Comparison of ENCODE assay signal across 26 mouse cellular contexts in the genomic region with DNA sequence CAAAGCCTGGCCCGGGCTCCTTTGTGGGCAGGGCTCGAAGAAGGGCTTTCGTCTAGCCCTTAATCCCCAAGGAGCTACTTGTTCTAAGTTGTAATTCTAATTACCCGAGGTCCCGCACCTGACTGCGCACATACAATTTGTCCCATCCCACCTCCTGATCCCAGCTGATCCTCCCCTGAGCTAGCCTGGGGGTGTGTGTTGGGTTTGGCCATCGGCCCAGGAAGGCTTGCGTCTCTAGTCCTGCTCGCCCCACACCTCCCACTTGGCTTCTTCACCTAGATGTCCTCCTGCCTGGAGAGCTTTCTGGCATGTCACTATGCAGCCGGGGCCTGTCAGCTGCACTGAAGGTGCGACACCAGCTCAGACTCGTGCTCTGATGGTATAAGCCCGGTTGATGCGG. TPM values are rescaled to one million over a fixed set of nuclear protein-coding genes. Genes with fewer than 3 reads are reported as not detected.
DNase-seq lines count a peak whose midpoint lies in the region; ATAC-seq and TF ChIP-seq lines count a peak whose summit lies in the region.
"Had no signal": no experiment of that assay in that cellular context is flagged by ENCODE, and none has a peak within 500 bp of the region (broad histone marks: within the 10 kb centered on the region; RNA-seq: fewer than 3 reads in every experiment).

No protein-coding gene starts in this region.

- peaks cover 23% of the 10 kb centered on the region; the same call in 1 of the 2 replicates for H3K36me3 ChIP-seq in kidney, embryonic 14.5 days (ENCODE audit: control insufficient read depth, insufficient read depth, low read length)
- no peaks in the 10 kb centered on the region for H3K36me3 ChIP-seq in kidney, adult 2 months (ENCODE audit: control insufficient read depth, insufficient read depth, low read length)
- H3K36me3 ChIP-seq in kidney, embryonic 15.5 days = peaks cover 41% of the 10 kb centered on the region

- no peak overlapping the region for H3K9ac ChIP-seq in kidney, embryonic 14.5 days (ENCODE audit: low read depth, low read length)
- no peak overlapping the region for H3K9ac ChIP-seq in kidney, embryonic 15.5 days
- H3K9ac ChIP-seq: embryonic facial prominence, embryonic 12.5 days; forebrain, embryonic 12.5 days had no signal

- no peak overlapping the region for H3K4me2 ChIP-seq in kidney, embryonic 14.5 days (replicated peaks; ENCODE audit: low read depth, low read length)
- H3K4me2 ChIP-seq in kidney, embryonic 15.5 days = no peak overlapping the region
- H3K4me2 ChIP-seq: embryonic facial prominence, embryonic 12.5 days; forebrain, embryonic 12.5 days had no signal

- no peak overlapping the region for H3K27ac ChIP-seq in kidney, embryonic 14.5 days (ENCODE audit: low read depth, low read length)
- no peak overlapping the region for H3K27ac ChIP-seq in kidney, adult 2 months (ENCODE audit: insufficient read depth, low read depth, low read length)
- no peak overlapping the region for H3K27ac ChIP-seq in kidney, embryonic 15.5 days
- H3K27ac ChIP-seq: embryonic facial prominence, embryonic 10.5 days; embryonic facial prominence, embryonic 12.5 days; forebrain, embryonic 10.5 days; forebrain, embryonic 12.5 days had no signal

- no peak for TF ChIP-seq POLR2A in kidney, adult 2 months (IDR thresholded peaks at IDR 0.05; ENCODE audit: low read depth, low read length)

- DNase-seq in kidney, adult 11 months = peak; percentile 60
- DNase-seq in kidney, adult 2 months = peak; percentile 43
- DNase-seq in kidney, postnatal 36 days = peak; percentile 36 to 42
- no peak for DNase-seq in kidney, postnatal 14 days
- no peak for DNase-seq in layer of hippocampus, adult 11-12 months (ENCODE audit: low spot score)
- DNase-seq: adrenal gland, adult 8-10 months; adrenal gland, postnatal 14 days; adrenal gland, postnatal 36 days; B cell, adult 2 months; cerebellum, adult 11-12 months; cerebellum, adult 2 months; cerebellum, adult 9-10 months; cerebellum, postnatal 10 days; cerebellum, postnatal 25 days had no signal

- no peaks in the 10 kb centered on the region for H3K4me1 ChIP-seq in kidney, embryonic 14.5 days (ENCODE audit: control insufficient read depth, insufficient read depth, low read length)
- H3K4me1 ChIP-seq in kidney, adult 2 months (ENCODE audit: control insufficient read depth, insufficient read depth, low read length) = no peaks in the 10 kb centered on the region
- peaks cover 8% of the 10 kb centered on the region; the same call in 1 of the 2 replicates for H3K4me1 ChIP-seq in kidney, embryonic 15.5 days
- H3K4me1 ChIP-seq: embryonic facial prominence, embryonic 10.5 days; embryonic facial prominence, embryonic 12.5 days had no signal

- no peaks in the 10 kb centered on the region for H3K9me3 ChIP-seq in kidney, embryonic 14.5 days (ENCODE audit: control insufficient read depth, low read length)
- no peaks in the 10 kb centered on the region for H3K9me3 ChIP-seq in kidney, embryonic 15.5 days (replicated peaks)
- H3K9me3 ChIP-seq: embryonic facial prominence, embryonic 10.5 days; embryonic facial prominence, embryonic 12.5 days; forebrain, embryonic 10.5 days; forebrain, embryonic 12.5 days; G1E had no signal

- no peak for TF ChIP-seq CTCF in kidney, adult 2 months (conservative IDR thresholded peaks at IDR 0.05; ENCODE audit: insufficient read depth, insufficient read length, low read depth, low read length)

- ATAC-seq in kidney, embryonic 14.5 days (ENCODE audit: low FRiP score, low TSS enrichment) = no peak
- no peak for ATAC-seq in kidney, embryonic 15.5 days (replicated peaks; ENCODE audit: low FRiP score)
- ATAC-seq: activated CD4-positive, CD25-positive, alpha-beta regulatory T cell, adult 4 months; CD4-positive, CD25-positive, alpha-beta regulatory T cell, adult 4 months; forebrain, embryonic 14.5 days; Patski had no signal

- H3K4me3 ChIP-seq in kidney, embryonic 14.5 days (ENCODE audit: low read length) = no peak overlapping the region
- H3K4me3 ChIP-seq in kidney, adult 2 months (ENCODE audit: insufficient read depth, low read depth, low read length) = no peak overlapping the region
- no peak overlapping the region for H3K4me3 ChIP-seq in kidney, embryonic 15.5 days (replicated peaks)
- H3K4me3 ChIP-seq: embryonic facial prominence, embryonic 10.5 days; embryonic facial prominence, embryonic 12.5 days; forebrain, embryonic 10.5 days; forebrain, embryonic 12.5 days had no signal

- H3K27me3 ChIP-seq in kidney, embryonic 14.5 days (ENCODE audit: control insufficient read depth, insufficient read depth, low read length) = no peaks in the 10 kb centered on the region
- H3K27me3 ChIP-seq in kidney, adult 2 months (replicated peaks; ENCODE audit: control insufficient read depth, insufficient read depth, low read length) = no peaks in the 10 kb centered on the region
- no peaks in the 10 kb centered on the region for H3K27me3 ChIP-seq in kidney, embryonic 15.5 days
- H3K27me3 ChIP-seq: CH12.LX; embryonic facial prominence, embryonic 12.5 days; forebrain, embryonic 12.5 days; Patski had no signal

- WGBS in kidney, embryonic 14.5 days = 77% methylated on average over 14 of the region's 14 CpGs
- 83% methylated on average over 14 of the region's 14 CpGs for WGBS in kidney, adult 2 months
- WGBS in kidney, embryonic 15.5 days = 71% methylated on average over 14 of the region's 14 CpGs

RNA-seq across cellular contexts. Expression of gene Mmab, which starts 8.3 kb away (rescaled TPM):
- 19.0 and 32.9 TPM in 2 replicates for polyA plus RNA-seq in kidney, embryonic 14.5 days (2014; fragmentation: Nextera tagmentation; extraction: Ambion mirVana)
- polyA plus RNA-seq in kidney, adult 2 months (2012; rRNA removed) = 16.9 and 18.7 TPM in 2 replicates
- polyA plus RNA-seq in kidney, embryonic 15.5 days (2015; fragmentation: Nextera tagmentation; extraction: Ambion mirVana) = 30.5 and 33.4 TPM in 2 replicates

RNA-seq across cellular contexts. Expression of gene Mvk, which starts 8.5 kb away (rescaled TPM):
- 45.0 and 48.3 TPM in 2 replicates for polyA plus RNA-seq in kidney, embryonic 14.5 days (2014; fragmentation: Nextera tagmentation; extraction: Ambion mirVana)
- 25.2 and 27.0 TPM in 2 replicates for polyA plus RNA-seq in kidney, adult 2 months (2012; rRNA removed)
- 40.2 and 42.8 TPM in 2 replicates for polyA plus RNA-seq in kidney, embryonic 15.5 days (2015; fragmentation: Nextera tagmentation; extraction: Ambion mirVana)

RNA-seq across cellular contexts. Expression of gene Ube3b, which starts 55.2 kb away (rescaled TPM):
- 30.5 and 55.2 TPM in 2 replicates for polyA plus RNA-seq in kidney, embryonic 14.5 days (2014; fragmentation: Nextera tagmentation; extraction: Ambion mirVana)
- 70.9 and 81.9 TPM in 2 replicates for polyA plus RNA-seq in kidney, adult 2 months (2012; rRNA removed)
- 40.6 and 43.8 TPM in 2 replicates for polyA plus RNA-seq in kidney, embryonic 15.5 days (2015; fragmentation: Nextera tagmentation; extraction: Ambion mirVana)

RNA-seq across cellular contexts. Expression of gene Kctd10, which starts 55.3 kb away (rescaled TPM):
- 50.7 and 86.2 TPM in 2 replicates for polyA plus RNA-seq in kidney, embryonic 14.5 days (2014; fragmentation: Nextera tagmentation; extraction: Ambion mirVana)
- polyA plus RNA-seq in kidney, adult 2 months (2012; rRNA removed) = 63.5 and 63.8 TPM in 2 replicates
- 93.4 and 101 TPM in 2 replicates for polyA plus RNA-seq in kidney, embryonic 15.5 days (2015; fragmentation: Nextera tagmentation; extraction: Ambion mirVana)

Comparison
In these comparisons a context has a peak if more than half of its experiments do, and no peak if none do; other contexts are left out.
1. DNase-seq: peak in kidney, adult 11 months (single experiment), kidney, adult 2 months (single experiment) and kidney, postnatal 36 days (2 of 2); none in kidney, postnatal 14 days (single experiment) and layer of hippocampus, adult 11-12 months (single experiment).